Mouse (Mus musculus) liver, embryonic 16.5 days (tissue): ENCODE measurements around the gene Dpy19l1. TPM values are rescaled to one million over a fixed set of nuclear protein-coding genes. Genes with fewer than 3 reads are reported as not detected.

Source experiments
- ATAC-seq: fragments of 200-750 bp; cut with Nextera tagmentation; 2 replicates; pipeline ENCODE4 v1.8.0; 2017; ENCODE audit warnings: low read depth, mild to moderate bottlenecking, moderate number of reproducible peaks, moderate library complexity
- H3K27ac ChIP-seq: fragments of 300-500 bp; sonication (generic); 2 replicates; pipeline ENCODE4 v1.5.1; 2014; ENCODE audit warnings: mild to moderate bottlenecking, low read length
- H3K27me3 ChIP-seq: fragments of 300-500 bp; sonication (generic); 2 replicates; pipeline ENCODE4 v1.6.1; 2014; ENCODE audit warnings: low read depth, low read length, mixed read lengths; ENCODE audit not compliant: control insufficient read depth, insufficient read depth
- H3K36me3 ChIP-seq: fragments of 300-500 bp; sonication (generic); 2 replicates; pipeline ENCODE4 v1.6.1; 2014; ENCODE audit warnings: mild to moderate bottlenecking; ENCODE audit not compliant: control insufficient read depth, insufficient read depth
- H3K4me1 ChIP-seq: fragments of 300-500 bp; sonication (generic); 2 replicates; pipeline ENCODE4 v1.6.1; 2014; ENCODE audit warnings: low read depth, low read length, mixed read lengths; ENCODE audit not compliant: control insufficient read depth
- H3K4me2 ChIP-seq: fragments of 300-500 bp; sonication (generic); 2 replicates; pipeline ENCODE4 v1.6.1; 2014; ENCODE audit warnings: low read depth, low read length, mixed read lengths
- H3K4me3 ChIP-seq: fragments of 300-500 bp; sonication (generic); 2 replicates; pipeline ENCODE4 v1.5.1; 2014; ENCODE audit warnings: low read depth, mild to moderate bottlenecking, low read length
- H3K9ac ChIP-seq: fragments of 300-500 bp; sonication (generic); 2 replicates; pipeline ENCODE4 v1.6.1; 2014; ENCODE audit warnings: low read depth, low read length
- H3K9me3 ChIP-seq: fragments of 300-500 bp; sonication (generic); replicated peaks from 2 replicates; pipeline ENCODE4 v1.6.1; 2016; ENCODE audit warnings: low read length; ENCODE audit not compliant: control insufficient read depth
- WGBS: fragments of 180-500 bp; shearing (Covaris S2); extraction: QIAGEN DNeasy Blood & Tissue Kit; methylation state at CpG from one replicate; pipeline ENCODE4 v1.1.7; 2014; ENCODE audit not compliant: insufficient replicate concordance; 5-methylcytosine and 5-hydroxymethylcytosine counted together
- polyA plus RNA-seq: library from polyadenylated mRNA; unstranded; fragments of >200 nt; fragmentation: Nextera tagmentation; extraction: Ambion mirVana; gene quantifications from 2 replicates; pipeline ENCODE4 v1.2.1, GENCODE M21; 2015

The Dpy19l1 gene
- polyA plus RNA-seq: 7.1 and 7.3 TPM in 2 replicates

- Histone ChIP-seq H3K27ac (peak within 1 kb of the TSS; percentile 92), H3K4me2 (peak within 1 kb of the TSS; percentile 79), H3K9ac (peak within 1 kb of the TSS; percentile 91), H3K36me3 (no peaks in the 10 kb centered on the region; the same call in 1 of the 2 replicates), H3K27me3 (no peaks in the 10 kb centered on the region), H3K4me1 (peaks cover 40% of the 10 kb centered on the region), H3K9me3 (0 out of 2 replicates have a peak, but pooled peaks cover 2% of the 10 kb centered on the region), H3K4me3 (peak within 1 kb of the TSS; percentile 89)
- peak; percentile 95 for ATAC-seq
- WGBS: under 1% methylated on average over 87 of the region's 99 CpGs
These were observed at the start of gene Dpy19l1 for GRCm38 (mm10) chr9:24503067-24503857. TSS of gene Dpy19l1 (minus strand) at chr9:24503140.

GRCm38 (mm10) chr9:24538159-24538558 lies 35.2 kb upstream of the Dpy19l1 start:
- H3K4me3 ChIP-seq: no peak overlapping the region
- no peaks in the 10 kb centered on the region for H3K9me3 ChIP-seq
- no peaks in the 10 kb centered on the region for H3K4me1 ChIP-seq
- no peak overlapping the region for H3K9ac ChIP-seq
- H3K4me2 ChIP-seq: no peak overlapping the region
- no peak overlapping the region for H3K27ac ChIP-seq
- no peaks in the 10 kb centered on the region for H3K36me3 ChIP-seq
- no peak for ATAC-seq
- WGBS: 30% methylated on average over 2 of the region's 2 CpGs
- no peaks in the 10 kb centered on the region for H3K27me3 ChIP-seq

GRCm38 (mm10) chr9:24516575-24517139 lies 13.7 kb upstream of the Dpy19l1 start:
- Histone ChIP-seq H3K36me3 (no peaks in the 10 kb centered on the region), H3K4me1 (no peaks in the 10 kb centered on the region), H3K4me3 (no peak overlapping the region), H3K9ac (no peak overlapping the region), H3K9me3 (no peaks in the 10 kb centered on the region), H3K27me3 (no peaks in the 10 kb centered on the region), H3K4me2 (no peak overlapping the region), H3K27ac (no peak overlapping the region)
- peak; percentile 54; the same call in 1 of the 2 replicates for ATAC-seq
- WGBS: 47% methylated on average over 10 of the region's 10 CpGs

- Histone ChIP-seq H3K9me3 (no peaks in the 10 kb centered on the region), H3K27ac (no peak overlapping the region), H3K9ac (no peak overlapping the region), H3K27me3 (no peaks in the 10 kb centered on the region), H3K4me3 (no peak overlapping the region), H3K4me1 (no peaks in the 10 kb centered on the region), H3K36me3 (no peaks in the 10 kb centered on the region), H3K4me2 (no peak overlapping the region)
- ATAC-seq: no peak
- WGBS: 58% methylated on average over 5 of the region's 5 CpGs
These were observed 11.1 kb upstream of the Dpy19l1 start for GRCm38 (mm10) chr9:24514078-24514469.

GRCm38 (mm10) chr9:24513290-24514077 lies 10.5 kb upstream of the Dpy19l1 start:
- H3K4me1 ChIP-seq: no peaks in the 10 kb centered on the region
- no peak overlapping the region for H3K4me2 ChIP-seq
- H3K27me3 ChIP-seq: no peaks in the 10 kb centered on the region
- H3K4me3 ChIP-seq: no peak overlapping the region
- no peaks in the 10 kb centered on the region for H3K36me3 ChIP-seq
- no peaks in the 10 kb centered on the region for H3K9me3 ChIP-seq
- H3K9ac ChIP-seq: no peak overlapping the region
- ATAC-seq: no peak
- WGBS: 53% methylated on average over 9 of the region's 9 CpGs
- no peak overlapping the region for H3K27ac ChIP-seq

- Histone ChIP-seq H3K4me3 (no peak overlapping the region), H3K27me3 (no peaks in the 10 kb centered on the region), H3K4me2 (no peak overlapping the region), H3K27ac (no peak overlapping the region), H3K9ac (no peak overlapping the region), H3K36me3 (no peaks in the 10 kb centered on the region), H3K9me3 (no peaks in the 10 kb centered on the region), H3K4me1 (no peaks in the 10 kb centered on the region)
- no peak; the same call in 1 of the 2 replicates for ATAC-seq
- 70% methylated on average over 5 of the region's 5 CpGs for WGBS
These were observed 9.2 kb upstream of the Dpy19l1 start for GRCm38 (mm10) chr9:24512121-24512539.

- WGBS: 60% methylated on average over 4 of the region's 4 CpGs
- Histone ChIP-seq H3K4me1 (no peaks in the 10 kb centered on the region), H3K27me3 (no peaks in the 10 kb centered on the region), H3K4me2 (no peak overlapping the region), H3K27ac (no peak overlapping the region), H3K36me3 (no peaks in the 10 kb centered on the region), H3K4me3 (no peak overlapping the region), H3K9me3 (no peaks in the 10 kb centered on the region), H3K9ac (no peak overlapping the region)
- ATAC-seq: no peak; the same call in 1 of the 2 replicates
These were observed 8.6 kb upstream of the Dpy19l1 start for GRCm38 (mm10) chr9:24511371-24512120.

- no peak for ATAC-seq
- Histone ChIP-seq H3K36me3 (no peaks in the 10 kb centered on the region), H3K4me3 (no peak overlapping the region), H3K9ac (no peak overlapping the region), H3K4me2 (no peak overlapping the region), H3K27ac (no peak overlapping the region), H3K9me3 (no peaks in the 10 kb centered on the region), H3K27me3 (no peaks in the 10 kb centered on the region), H3K4me1 (peaks cover 3% of the 10 kb centered on the region; the same call in 1 of the 2 replicates)
- WGBS: 79% methylated on average over 4 of the region's 4 CpGs
These were observed 5.9 kb upstream of the Dpy19l1 start for GRCm38 (mm10) chr9:24508880-24509279.
